Mouse (Mus musculus) E14TG2a.4 (cell line): ENCODE data around the gene Rras2.

Experiments used
- H3K27me3 ChIP-seq: 2 replicates; pipeline ENCODE4 v1.6.1; 2014; ENCODE audit warnings: low read length, control low read depth; ENCODE audit not compliant: insufficient read depth
- H3K36me3 ChIP-seq: 2 replicates; pipeline ENCODE4 v1.6.1; 2014; ENCODE audit warnings: low read length, control low read depth; ENCODE audit not compliant: insufficient read depth
- H3K4me1 ChIP-seq: replicated peaks from 2 replicates; pipeline ENCODE4 v1.6.1; 2014; ENCODE audit warnings: low read depth, low read length, control low read depth
- H3K4me3 ChIP-seq: replicated peaks from 2 replicates; pipeline ENCODE4 v1.5.1; 2014; ENCODE audit warnings: mild to moderate bottlenecking, low read length
- H3K9me3 ChIP-seq: 2 replicates; pipeline ENCODE4 v1.6.1; 2014; ENCODE audit warnings: low read length, control low read depth
- CTCF ChIP-seq: conservative IDR thresholded peaks from 2 replicates; pipeline ENCODE4 v1.5.1; 2014; ENCODE audit warnings: low read length
- NANOG ChIP-seq: IDR thresholded peaks from 2 replicates; pipeline ENCODE4 v1.6.1; 2014; ENCODE audit warnings: borderline replicate concordance, low read length, mixed read lengths
- POU5F1 ChIP-seq: IDR thresholded peaks from 2 replicates; pipeline ENCODE4 v1.6.1; 2014; ENCODE audit warnings: low read length, borderline replicate concordance

Gene Rras2

DNA sequence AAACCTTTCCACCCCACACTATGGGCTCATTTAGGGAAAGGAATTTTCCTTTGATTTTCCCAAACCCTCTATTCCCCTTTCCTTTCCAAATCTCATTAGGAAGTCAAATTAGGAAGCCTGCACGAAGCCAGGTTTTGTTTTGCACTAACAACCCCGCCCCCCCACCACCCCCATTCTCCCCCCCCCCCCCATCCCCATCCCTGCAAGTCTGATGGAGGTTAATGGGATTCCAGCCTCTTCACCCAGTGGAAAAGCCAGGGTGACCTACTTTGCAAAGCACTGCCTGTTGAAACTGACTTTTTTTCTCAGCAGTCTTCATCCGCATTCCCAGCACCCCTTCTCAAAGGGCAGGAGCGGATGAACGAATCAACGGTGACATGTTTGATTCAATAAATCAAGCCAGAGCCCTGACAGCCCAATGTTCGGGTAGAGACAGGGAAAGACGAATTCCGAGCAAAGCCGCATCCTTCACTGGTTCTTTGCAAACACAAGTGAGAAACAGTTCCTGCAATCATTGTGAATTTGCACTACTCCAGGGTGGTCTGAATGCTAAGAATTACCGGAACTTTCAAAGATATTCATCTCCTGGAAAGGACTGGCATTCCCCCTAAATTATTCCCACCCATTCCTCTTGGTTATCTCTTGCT, 97.4 kb downstream of the Rras2 start:
- Histone ChIP-seq H3K4me3 (no peak overlapping the region), H3K9me3 (peaks cover 7% of the 10 kb centered on the region; the same call in 1 of the 2 replicates), H3K36me3 (no peaks in the 10 kb centered on the region), H3K4me1 (0 out of 2 replicates have a peak, but pooled peaks cover 2% of the 10 kb centered on the region), H3K27me3 (peaks cover 2% of the 10 kb centered on the region; the same call in 1 of the 2 replicates)
- TF ChIP-seq POU5F1 = no peak
- TF ChIP-seq NANOG = no peak
- TF ChIP-seq CTCF = no peak

DNA sequence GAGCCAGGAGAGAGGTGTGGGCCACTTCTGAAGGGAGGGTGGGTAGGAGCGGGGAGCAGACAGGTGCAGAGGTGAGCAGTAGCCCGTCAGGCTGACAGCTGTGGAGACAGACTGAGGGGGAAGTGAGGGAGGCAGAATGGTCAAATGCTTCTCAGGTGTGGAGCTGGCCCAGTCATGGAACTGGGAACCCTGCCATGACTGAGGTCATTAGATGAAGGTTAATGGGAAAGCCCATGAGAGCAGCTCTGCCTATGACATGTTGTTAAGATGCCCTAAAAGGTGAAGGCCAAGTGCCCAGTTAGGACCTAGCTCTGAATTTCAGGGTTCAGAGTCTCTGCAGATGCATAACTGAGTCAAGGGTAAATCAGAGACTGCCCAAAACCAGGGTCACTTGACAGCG, 98.7 kb downstream of the Rras2 start:
- Histone ChIP-seq H3K4me3 (no peak overlapping the region), H3K27me3 (peaks cover 2% of the 10 kb centered on the region; the same call in 1 of the 2 replicates), H3K36me3 (no peaks in the 10 kb centered on the region), H3K4me1 (0 out of 2 replicates have a peak, but pooled peaks cover 2% of the 10 kb centered on the region), H3K9me3 (no peaks in the 10 kb centered on the region)
- TF ChIP-seq CTCF = no peak
- TF ChIP-seq NANOG = no peak
- TF ChIP-seq POU5F1 = no peak

DNA sequence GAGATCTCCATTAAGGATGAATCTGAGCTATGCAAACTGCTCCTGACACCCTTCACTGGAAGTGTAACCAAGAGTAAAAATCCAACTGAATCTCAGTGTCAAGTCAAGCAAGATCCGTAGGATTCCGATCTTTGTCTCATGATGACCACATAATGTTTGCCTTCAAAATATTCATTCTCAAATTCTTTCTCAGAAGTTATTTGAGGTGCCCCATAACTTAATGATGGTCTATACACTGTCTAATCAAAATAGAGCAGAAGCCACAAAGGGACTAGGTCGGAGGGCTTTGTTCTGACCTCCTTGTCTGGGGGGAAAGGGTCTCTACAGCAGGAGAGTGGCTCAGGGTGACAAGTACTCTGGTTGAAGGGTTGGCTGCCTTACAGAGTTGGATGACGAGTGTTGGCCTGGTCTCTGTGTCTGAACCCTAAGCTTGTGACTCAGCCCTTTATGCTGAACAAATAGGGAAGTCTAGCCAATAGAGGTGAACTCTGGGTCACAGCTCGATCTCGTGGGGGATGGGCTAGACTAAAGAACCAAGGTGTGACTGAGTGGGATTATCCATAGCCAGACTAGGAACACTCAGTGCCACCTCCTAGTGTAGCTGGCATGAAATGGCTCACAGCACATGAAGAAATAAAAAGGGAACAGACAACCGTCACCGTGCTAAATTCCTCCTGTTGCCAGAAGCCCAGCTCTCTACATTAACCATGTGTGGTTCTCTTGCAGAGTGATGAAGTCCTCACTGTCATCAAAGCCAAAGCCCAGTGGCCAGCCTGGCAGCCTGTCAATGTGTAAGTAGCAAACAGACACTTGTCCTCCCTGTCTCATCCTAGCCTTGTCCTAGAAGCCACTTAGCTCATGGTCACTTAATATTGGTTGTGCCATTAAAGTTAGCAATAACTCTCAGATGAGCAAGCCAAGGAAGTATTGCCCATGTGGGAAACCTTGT, 101.3 kb downstream of the Rras2 start:
- 0 out of 2 replicates have a peak, but pooled peaks cover 2% of the 10 kb centered on the region for H3K4me1 ChIP-seq
- no peaks in the 10 kb centered on the region for H3K36me3 ChIP-seq
- TF ChIP-seq NANOG (no peak), POU5F1 (no peak), CTCF (no peak)

DNA sequence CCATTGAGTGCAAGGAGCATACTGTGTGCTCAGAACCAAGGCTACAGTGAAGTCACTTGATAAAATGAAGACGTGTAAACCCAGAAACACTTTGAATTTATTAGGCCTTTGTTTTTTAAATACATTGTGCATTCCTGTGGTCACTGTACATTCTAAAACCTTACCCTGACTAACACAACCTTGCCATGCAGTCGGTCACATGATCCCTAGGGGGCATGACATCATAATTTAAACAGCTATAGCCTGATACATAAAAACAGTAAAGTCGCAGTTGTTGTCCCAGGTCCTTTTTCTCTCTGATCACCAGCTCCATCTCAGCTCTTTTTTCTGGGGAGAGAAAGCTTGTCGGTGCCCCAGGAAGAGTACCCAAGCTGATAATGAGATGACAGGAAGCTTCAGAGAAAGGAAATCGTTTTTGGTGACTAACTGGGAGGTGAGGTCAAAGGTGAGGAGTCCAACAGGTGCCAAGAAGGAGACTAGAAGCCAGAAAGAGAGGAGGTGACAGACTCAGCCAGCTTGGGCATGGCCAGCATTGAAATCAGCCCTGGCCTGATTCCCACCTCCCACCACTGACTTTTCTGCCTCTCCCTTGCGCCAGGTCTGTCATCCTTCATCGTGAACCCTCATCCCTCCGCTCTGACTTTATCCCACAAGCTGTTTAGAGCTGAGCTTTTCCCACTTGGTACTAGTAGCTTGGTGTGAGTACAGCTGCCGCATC, 105.7 kb downstream of the Rras2 start:
- TF ChIP-seq NANOG = no peak
- TF ChIP-seq POU5F1 = no peak
- TF ChIP-seq CTCF = no peak
- Histone ChIP-seq H3K4me1 (no peaks in the 10 kb centered on the region), H3K4me3 (no peak overlapping the region), H3K27me3 (peaks cover 8% of the 10 kb centered on the region; the same call in 1 of the 2 replicates), H3K9me3 (no peaks in the 10 kb centered on the region), H3K36me3 (no peaks in the 10 kb centered on the region)

More for the DNA sequence above, 101.3 kb downstream of the Rras2 start:
- H3K4me3 ChIP-seq = no peak overlapping the region
- peaks cover 2% of the 10 kb centered on the region; the same call in 1 of the 2 replicates for H3K27me3 ChIP-seq
- H3K9me3 ChIP-seq = no peaks in the 10 kb centered on the region

DNA sequence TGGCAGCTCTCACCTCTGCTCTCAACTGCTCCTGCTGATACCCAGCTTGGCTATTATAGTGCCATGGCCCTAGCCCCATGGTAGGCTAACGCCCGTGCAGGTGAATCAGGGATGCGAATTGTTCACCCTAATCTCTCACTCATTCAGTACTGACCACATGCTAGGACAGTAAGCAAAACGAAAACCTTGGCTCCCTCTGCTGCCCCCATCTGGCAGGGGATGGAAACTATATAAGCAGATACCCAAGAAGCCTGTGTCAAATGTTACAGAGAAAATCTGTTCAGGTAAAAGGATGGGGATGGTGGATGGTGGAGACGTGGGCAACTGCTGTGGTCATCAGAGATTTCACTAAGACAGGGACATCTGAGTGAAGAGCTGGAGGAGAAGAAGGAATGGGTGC, 110.0 kb downstream of the Rras2 start:
- Histone ChIP-seq H3K4me1 (peaks cover 16% of the 10 kb centered on the region), H3K9me3 (0 out of 2 replicates have a peak, but pooled peaks cover 4% of the 10 kb centered on the region)

DNA sequence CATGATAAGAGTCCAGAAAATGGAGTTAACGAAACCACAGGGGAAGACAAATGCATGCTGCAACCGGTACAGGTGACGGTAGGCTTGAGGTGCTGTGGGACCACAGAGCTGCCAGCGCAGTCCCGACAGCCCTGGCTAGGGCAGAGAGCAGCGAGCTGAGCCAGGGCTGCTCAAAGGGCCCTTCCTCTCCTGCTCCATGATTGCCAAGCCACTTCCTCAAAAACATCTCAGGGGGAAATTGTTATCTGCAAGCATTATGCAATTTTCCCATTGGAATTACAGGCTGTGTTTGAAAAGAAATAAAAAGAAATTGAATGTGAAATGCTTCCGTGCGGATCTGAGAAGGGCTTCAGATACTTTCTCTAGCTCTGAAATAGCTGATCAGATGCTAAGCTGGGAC, 111.1 kb downstream of the Rras2 start:
- no peak for TF ChIP-seq NANOG
- TF ChIP-seq POU5F1 = no peak
- TF ChIP-seq CTCF = no peak
- Histone ChIP-seq H3K4me3 (no peak overlapping the region), H3K9me3 (peaks cover 13% of the 10 kb centered on the region), H3K36me3 (no peaks in the 10 kb centered on the region), H3K27me3 (peaks cover 44% of the 10 kb centered on the region), H3K4me1 (peaks cover 16% of the 10 kb centered on the region)

More for the DNA sequence above, 110.0 kb downstream of the Rras2 start:
- Histone ChIP-seq H3K36me3 (no peaks in the 10 kb centered on the region), H3K27me3 (peaks cover 40% of the 10 kb centered on the region), H3K4me3 (no peak overlapping the region)
- TF ChIP-seq NANOG (no peak), CTCF (peak; percentile 73)

DNA sequence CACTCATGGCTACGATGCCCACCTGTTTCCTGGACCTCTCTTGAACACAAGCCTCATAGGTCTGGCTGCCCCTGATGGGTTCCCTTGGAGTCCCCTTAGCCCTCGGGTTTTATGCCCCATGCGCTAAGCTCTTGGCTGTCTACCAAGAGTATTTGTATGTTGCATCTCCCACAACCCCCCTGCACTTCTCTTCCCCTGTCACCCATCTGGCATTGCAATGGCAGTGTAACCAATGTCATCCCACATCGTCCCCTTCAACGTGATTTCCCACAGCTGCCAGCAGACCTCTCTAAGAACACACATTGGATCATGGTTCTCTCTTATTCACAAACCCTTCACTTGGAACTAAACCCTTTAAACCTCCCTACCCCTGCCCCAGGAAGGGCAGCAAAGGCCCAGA, 112.1 kb downstream of the Rras2 start:
- peaks cover 18% of the 10 kb centered on the region for H3K9me3 ChIP-seq
- no peak overlapping the region for H3K4me3 ChIP-seq
- no peaks in the 10 kb centered on the region for H3K36me3 ChIP-seq
- TF ChIP-seq POU5F1 (no peak), CTCF (no peak), NANOG (no peak)
- peaks cover 44% of the 10 kb centered on the region for H3K27me3 ChIP-seq
- peaks cover 16% of the 10 kb centered on the region for H3K4me1 ChIP-seq

DNA sequence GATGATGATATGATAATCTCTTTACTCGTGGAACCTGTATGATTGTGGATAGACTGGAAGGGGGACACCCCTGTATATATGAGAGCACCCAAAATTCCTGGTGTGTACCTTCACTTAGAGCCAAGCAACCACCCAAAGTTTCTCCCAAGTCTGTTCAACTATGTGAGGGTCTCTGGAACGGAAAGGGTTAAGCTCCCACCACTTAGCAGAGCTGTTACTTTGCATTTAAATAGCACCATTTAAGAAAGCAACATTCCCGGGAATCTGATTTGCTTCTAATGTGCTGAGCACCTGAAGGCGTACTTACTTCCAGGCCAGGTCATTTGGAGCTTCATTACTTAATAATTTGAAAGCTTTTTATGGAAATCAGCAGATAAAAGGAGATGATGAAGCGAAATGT, 113.4 kb downstream of the Rras2 start:
- Histone ChIP-seq H3K27me3 (peaks cover 44% of the 10 kb centered on the region), H3K36me3 (no peaks in the 10 kb centered on the region), H3K9me3 (peaks cover 18% of the 10 kb centered on the region), H3K4me1 (peaks cover 16% of the 10 kb centered on the region), H3K4me3 (no peak overlapping the region)
- no peak for TF ChIP-seq CTCF
- TF ChIP-seq POU5F1 = peak; percentile 67; the same call in 1 of the 2 replicates
- peak; percentile 29; the same call in 1 of the 2 replicates for TF ChIP-seq NANOG
